Mouse (Mus musculus) liver, embryonic 12.5 days (tissue): ENCODE measurements around the gene Phospho2. TPM values are rescaled to one million over a fixed set of nuclear protein-coding genes. Genes with fewer than 3 reads are reported as not detected.
A peak's percentile ranks its signal among the peaks of the same experiment; 100 is the strongest.

ENCODE experiments used
- ATAC-seq: fragments of 200-750 bp; cut with Nextera tagmentation; 2 replicates; pipeline ENCODE4 v1.8.0; 2017; ENCODE audit warnings: moderate number of reproducible peaks, mild to moderate bottlenecking, moderate library complexity
- H3K27ac ChIP-seq: fragments of 300-500 bp; sonication (generic); 2 replicates; pipeline ENCODE4 v1.5.1; 2016; ENCODE audit warnings: mild to moderate bottlenecking
- H3K27me3 ChIP-seq: fragments of 300-500 bp; sonication (generic); replicated peaks from 2 replicates; pipeline ENCODE4 v1.6.1; 2016; ENCODE audit warnings: mild to moderate bottlenecking, moderate library complexity
- H3K36me3 ChIP-seq: fragments of 300-500 bp; sonication (generic); 2 replicates; pipeline ENCODE4 v1.6.1; 2016; ENCODE audit warnings: mild to moderate bottlenecking, moderate library complexity
- H3K4me1 ChIP-seq: fragments of 300-500 bp; sonication (generic); 2 replicates; pipeline ENCODE4 v1.6.1; 2016
- H3K4me2 ChIP-seq: fragments of 300-500 bp; sonication (generic); 2 replicates; pipeline ENCODE4 v1.6.1; 2016; ENCODE audit warnings: mild to moderate bottlenecking, moderate library complexity
- H3K4me3 ChIP-seq: fragments of 300-500 bp; sonication (generic); 2 replicates; pipeline ENCODE4 v1.5.1; 2016; ENCODE audit warnings: mild to moderate bottlenecking, moderate library complexity
- H3K9ac ChIP-seq: fragments of 300-500 bp; sonication (generic); 2 replicates; pipeline ENCODE4 v1.6.1; 2016; ENCODE audit warnings: mild to moderate bottlenecking, moderate library complexity
- H3K9me3 ChIP-seq: fragments of 300-500 bp; sonication (generic); replicated peaks from 2 replicates; pipeline ENCODE4 v1.6.1; 2016; ENCODE audit warnings: mild to moderate bottlenecking, moderate library complexity
- WGBS: fragments of 180-500 bp; shearing (Covaris S2); methylation state at CpG from one replicate; pipeline ENCODE4 v1.1.7; 2016; ENCODE audit not compliant: insufficient replicate concordance; 5-methylcytosine and 5-hydroxymethylcytosine counted together
- polyA plus RNA-seq: library from polyadenylated mRNA; unstranded; fragments of >200 nt; fragmentation: Nextera tagmentation; extraction: Ambion mirVana; gene quantifications from 2 replicates; pipeline ENCODE4 v1.2.1, GENCODE M21; 2016

Phospho2 gene
- polyA plus RNA-seq: 16.3 and 16.7 TPM in 2 replicates

GRCm38 (mm10) chr2:69789429-69790069 is at the start of gene Phospho2, which contains the start of gene Ccdc173:
Gene Phospho2, plus strand, starts transcription at chr2:69789623.
Gene Ccdc173, minus strand, starts transcription at chr2:69789575.
- Histone ChIP-seq H3K27ac (peak within 1 kb of the TSS; percentile 83), H3K4me3 (peak within 1 kb of the TSS; percentile 75), H3K4me2 (peak within 1 kb of the TSS; percentile 93), H3K9me3 (no peaks in the 10 kb centered on the region), H3K4me1 (peaks cover 12% of the 10 kb centered on the region), H3K9ac (peak within 1 kb of the TSS; percentile 82), H3K36me3 (peaks cover 20% of the 10 kb centered on the region), H3K27me3 (no peaks in the 10 kb centered on the region)
- ATAC-seq: peak; percentile 95
- WGBS: 1% methylated on average over 48 of the region's 48 CpGs

GRCm38 (mm10) chr2:69745091-69745490 is 44.3 kb upstream of the Phospho2 start:
- Histone ChIP-seq H3K27ac (no peak overlapping the region), H3K4me2 (no peak overlapping the region), H3K36me3 (peaks cover 83% of the 10 kb centered on the region), H3K9ac (no peak overlapping the region), H3K4me1 (no peaks in the 10 kb centered on the region), H3K4me3 (no peak overlapping the region), H3K9me3 (peaks cover 4% of the 10 kb centered on the region; the same call in 1 of the 2 replicates), H3K27me3 (no peaks in the 10 kb centered on the region)
- ATAC-seq: no peak
- WGBS: 75% methylated on average over 1 of the region's 1 CpGs

GRCm38 (mm10) chr2:69760980-69761379 is 28.4 kb upstream of the Phospho2 start:
- H3K4me1 ChIP-seq: no peaks in the 10 kb centered on the region
- H3K9ac ChIP-seq: no peak overlapping the region
- H3K27me3 ChIP-seq: no peaks in the 10 kb centered on the region
- no peak overlapping the region for H3K4me2 ChIP-seq
- no peak overlapping the region for H3K4me3 ChIP-seq
- H3K36me3 ChIP-seq: no peaks in the 10 kb centered on the region
- no peak for ATAC-seq
- no peak overlapping the region for H3K27ac ChIP-seq
- H3K9me3 ChIP-seq: no peaks in the 10 kb centered on the region
- 62% methylated on average over 5 of the region's 5 CpGs for WGBS

GRCm38 (mm10) chr2:69763340-69763739 is 26.1 kb upstream of the Phospho2 start:
- H3K36me3 ChIP-seq: no peaks in the 10 kb centered on the region
- no peak for ATAC-seq
- no peak overlapping the region for H3K27ac ChIP-seq
- H3K9ac ChIP-seq: no peak overlapping the region
- no peaks in the 10 kb centered on the region for H3K4me1 ChIP-seq
- H3K4me3 ChIP-seq: no peak overlapping the region
- H3K4me2 ChIP-seq: no peak overlapping the region
- H3K27me3 ChIP-seq: no peaks in the 10 kb centered on the region
- 74% methylated on average over 4 of the region's 4 CpGs for WGBS
- no peaks in the 10 kb centered on the region for H3K9me3 ChIP-seq

GRCm38 (mm10) chr2:69764716-69765115 is 24.7 kb upstream of the Phospho2 start:
- no peaks in the 10 kb centered on the region for H3K36me3 ChIP-seq
- 59% methylated on average over 1 of the region's 1 CpGs for WGBS
- no peaks in the 10 kb centered on the region for H3K9me3 ChIP-seq
- no peak overlapping the region for H3K4me3 ChIP-seq
- no peaks in the 10 kb centered on the region for H3K27me3 ChIP-seq
- ATAC-seq: no peak
- H3K4me2 ChIP-seq: no peak overlapping the region
- no peak overlapping the region for H3K27ac ChIP-seq
- no peaks in the 10 kb centered on the region for H3K4me1 ChIP-seq
- no peak overlapping the region for H3K9ac ChIP-seq

GRCm38 (mm10) chr2:69773331-69773730 is 16.1 kb upstream of the Phospho2 start:
- Histone ChIP-seq H3K9ac (no peak overlapping the region), H3K27ac (no peak overlapping the region), H3K4me2 (no peak overlapping the region), H3K4me3 (no peak overlapping the region), H3K36me3 (no peaks in the 10 kb centered on the region), H3K9me3 (no peaks in the 10 kb centered on the region), H3K4me1 (no peaks in the 10 kb centered on the region), H3K27me3 (no peaks in the 10 kb centered on the region)
- no peak for ATAC-seq
- WGBS: 75% methylated on average over 3 of the region's 3 CpGs

- Histone ChIP-seq H3K9me3 (no peaks in the 10 kb centered on the region), H3K27ac (no peak overlapping the region), H3K36me3 (no peaks in the 10 kb centered on the region), H3K4me3 (no peak overlapping the region), H3K4me1 (no peaks in the 10 kb centered on the region), H3K27me3 (no peaks in the 10 kb centered on the region), H3K4me2 (no peak overlapping the region), H3K9ac (no peak overlapping the region)
- WGBS: 42% methylated on average over 7 of the region's 7 CpGs
- ATAC-seq: no peak
These were observed 11.2 kb upstream of the Phospho2 start for GRCm38 (mm10) chr2:69777985-69778835.

GRCm38 (mm10) chr2:69778836-69779177 is 10.6 kb upstream of the Phospho2 start:
- Histone ChIP-seq H3K27ac (no peak overlapping the region), H3K27me3 (no peaks in the 10 kb centered on the region), H3K4me1 (no peaks in the 10 kb centered on the region), H3K9me3 (no peaks in the 10 kb centered on the region), H3K4me3 (no peak overlapping the region), H3K9ac (no peak overlapping the region), H3K4me2 (no peak overlapping the region), H3K36me3 (no peaks in the 10 kb centered on the region)
- 30% methylated on average over 5 of the region's 5 CpGs for WGBS
- ATAC-seq: no peak

- H3K9me3 ChIP-seq: no peaks in the 10 kb centered on the region
- H3K9ac ChIP-seq: peak overlapping the region; percentile 82
- H3K27ac ChIP-seq: peak overlapping the region; percentile 60; the same call in 1 of the 2 replicates
- 34% methylated on average over 9 of the region's 9 CpGs for whole genome bisulfite sequencing
- peaks cover 12% of the 10 kb centered on the region for H3K4me1 ChIP-seq
- ATAC-seq: no peak
- H3K27me3 ChIP-seq: no peaks in the 10 kb centered on the region
- H3K4me2 ChIP-seq: peak overlapping the region; percentile 93
- peak overlapping the region; percentile 75 for H3K4me3 ChIP-seq
- H3K36me3 ChIP-seq: peaks cover 17% of the 10 kb centered on the region
These were observed 449 bp upstream of the Phospho2 start for GRCm38 (mm10) chr2:69788974-69789373.

- peak; percentile 67 for ATAC-seq
- Histone ChIP-seq H3K9me3 (no peaks in the 10 kb centered on the region), H3K4me1 (peaks cover 12% of the 10 kb centered on the region), H3K36me3 (peaks cover 27% of the 10 kb centered on the region), H3K4me3 (peak overlapping the region; percentile 75), H3K9ac (peak overlapping the region; percentile 82), H3K27me3 (no peaks in the 10 kb centered on the region), H3K27ac (peak overlapping the region; percentile 83), H3K4me2 (peak overlapping the region; percentile 93)
- WGBS: under 1% methylated on average over 10 of the region's 10 CpGs
These were observed 862 bp downstream of the Phospho2 start for GRCm38 (mm10) chr2:69790285-69790684.

GRCm38 (mm10) chr2:69790722-69791121 is 1.3 kb downstream of the Phospho2 start:
- ATAC-seq: no peak; the same call in 1 of the 2 replicates
- Histone ChIP-seq H3K36me3 (peaks cover 32% of the 10 kb centered on the region), H3K4me2 (peak overlapping the region; percentile 93), H3K27me3 (no peaks in the 10 kb centered on the region), H3K27ac (no peak overlapping the region), H3K4me3 (peak overlapping the region; percentile 75), H3K9me3 (no peaks in the 10 kb centered on the region), H3K4me1 (peaks cover 12% of the 10 kb centered on the region), H3K9ac (no peak overlapping the region)
- WGBS: 47% methylated on average over 4 of the region's 4 CpGs

- Histone ChIP-seq H3K27me3 (no peaks in the 10 kb centered on the region), H3K9ac (peak overlapping the region; percentile 35; the same call in 1 of the 2 replicates), H3K4me3 (peak overlapping the region; percentile 45), H3K4me2 (peak overlapping the region; percentile 67), H3K4me1 (peaks cover 33% of the 10 kb centered on the region), H3K36me3 (peaks cover under 1% of the 10 kb centered on the region), H3K9me3 (no peaks in the 10 kb centered on the region), H3K27ac (peak overlapping the region; percentile 16; the same call in 1 of the 2 replicates)
- peak; percentile 91 for ATAC-seq
- WGBS: 22% methylated on average over 5 of the region's 5 CpGs
These were observed 13.5 kb downstream of the Phospho2 start for GRCm38 (mm10) chr2:69802911-69803312.
